Mouse (Mus musculus) layer of hippocampus, adult 6 months (tissue): ENCODE measurements around the gene Ptpn1. TPM values are rescaled to one million over a fixed set of nuclear protein-coding genes. Genes with fewer than 3 reads are reported as not detected.

ENCODE experiments used
- long read RNA-seq, 2 experiments: library from polyadenylated mRNA; unstranded; transcript quantifications; one replicate each; pipeline ENCODE4 v2.0.0; 2019 to 2020
- polyA plus RNA-seq: library from polyadenylated mRNA; unstranded; fragments of <200 nt; fragmentation: Nextera tagmentation; gene quantifications from 2 replicates; pipeline ENCODE4 v1.2.3, GENCODE M21; 2021

Ptpn1 gene
- 22.1 and 23.2 TPM in 2 replicates for polyA plus RNA-seq
- long read RNA-seq, experiment 1, full-length matches to known transcripts: 67 of 104 reads
- long read RNA-seq, experiment 1, partial matches to known transcripts: 13 of 104 reads
- long read RNA-seq, experiment 1, other reads (novel, unspliced or antisense): 24 of 104 reads
- long read RNA-seq, experiment 2, full-length matches to known transcripts: 228 of 267 reads
- long read RNA-seq, experiment 2, partial matches to known transcripts: 7 of 267 reads
- long read RNA-seq, experiment 2, other reads (novel, unspliced or antisense): 32 of 267 reads

GRCm38 (mm10) chr2:167931985-167932726 is at the start of gene Ptpn1:
TSS of gene Ptpn1 (plus strand) at chr2:167932057.

GRCm38 (mm10) chr2:168009936-168010668 is 78.2 kb downstream of the Ptpn1 start, which contains the start of gene Ripor3:
TSS of gene Ripor3 (minus strand) at chr2:168010618.

Other genes starting within 250 kb of the Ptpn1 start
- gene Cebpb, start 243.1 kb upstream of the Ptpn1 start, polyA plus RNA-seq: 0.79 and 1.3 TPM in 2 replicates
- gene Tmem189, start 242.2 kb upstream of the Ptpn1 start, polyA plus RNA-seq: 8.2 and 9.2 TPM in 2 replicates
- not detected in 2 replicates for gene Ripor3, start 78.6 kb downstream of the Ptpn1 start, polyA plus RNA-seq
- 0.49 and 0.54 TPM in 2 replicates for gene Pard6b, start 148.9 kb downstream of the Ptpn1 start, polyA plus RNA-seq